Mouse (Mus musculus) T-helper 2 cell (primary cell): ENCODE data around the gene Stat3.

Source experiments
- in situ Hi-C: fragments of 300-600 bp; cut with MboI, MseI; formaldehyde crosslinking; loops from one replicate; pipeline ENCODE4 v1.15.1; 2025; ENCODE audit warnings: high pct_unique_total_duplicates

The Stat3 gene

GRCm38 (mm10) chr11:100860198-100861048 is 78.9 kb downstream of the Stat3 start:
- in situ Hi-C loops = no loop called here

- in situ Hi-C loops = no loop called here
Observed at GRCm38 (mm10) chr11:100859579-100860075, 79.7 kb downstream of the Stat3 start.

GRCm38 (mm10) chr11:100858935-100859578 is 80.3 kb downstream of the Stat3 start, which contains the start of gene Stat5a:
Gene Stat5a (plus strand): TSS chr11:100859351.
- in situ Hi-C loops = no loop called here

GRCm38 (mm10) chr11:100857960-100858359 is 81.4 kb downstream of the Stat3 start:
- in situ Hi-C loops = no loop called here

GRCm38 (mm10) chr11:100855178-100855577 is 84.2 kb downstream of the Stat3 start:
- in situ Hi-C loops = no loop called here

GRCm38 (mm10) chr11:100854268-100854667 is 85.1 kb downstream of the Stat3 start:
- in situ Hi-C loops = no loop called here

- in situ Hi-C loops = no loop called here
Observed at GRCm38 (mm10) chr11:100853018-100853417, 86.3 kb downstream of the Stat3 start.

- in situ Hi-C loops = no loop called here
Observed at GRCm38 (mm10) chr11:100852088-100852487, 87.3 kb downstream of the Stat3 start.

- in situ Hi-C loops = no loop called here
Observed at GRCm38 (mm10) chr11:100850778-100851528, 88.4 kb downstream of the Stat3 start.

- in situ Hi-C loops = no loop called here
Observed at GRCm38 (mm10) chr11:100850038-100850777, 89.1 kb downstream of the Stat3 start, which contains the start of gene Stat5b. Gene Stat5b (minus strand): TSS chr11:100850724.

- in situ Hi-C loops = no loop called here
Observed at GRCm38 (mm10) chr11:100849456-100850037, 89.8 kb downstream of the Stat3 start.

GRCm38 (mm10) chr11:100848789-100849379 is 90.5 kb downstream of the Stat3 start:
- in situ Hi-C loops = no loop called here

GRCm38 (mm10) chr11:100848080-100848479 is 91.3 kb downstream of the Stat3 start:
- in situ Hi-C loops = no loop called here

GRCm38 (mm10) chr11:100847572-100847971 is 91.8 kb downstream of the Stat3 start:
- in situ Hi-C loops = no loop called here

- in situ Hi-C loops = no loop called here
Observed at GRCm38 (mm10) chr11:100845793-100846192, 93.5 kb downstream of the Stat3 start.

- in situ Hi-C loops = no loop called here
Observed at GRCm38 (mm10) chr11:100844121-100844520, 95.2 kb downstream of the Stat3 start.

GRCm38 (mm10) chr11:100843070-100843669 is 96.2 kb downstream of the Stat3 start:
- in situ Hi-C loops = no loop called here

- in situ Hi-C loops = no loop called here
Observed at GRCm38 (mm10) chr11:100842025-100842424, 97.3 kb downstream of the Stat3 start.

- in situ Hi-C loops = no loop called here
Observed at GRCm38 (mm10) chr11:100840866-100841265, 98.5 kb downstream of the Stat3 start.

- in situ Hi-C loops = no loop called here
Observed at GRCm38 (mm10) chr11:100839523-100839922, 99.8 kb downstream of the Stat3 start.
